Mouse (Mus musculus): Measurements from ENCODE around the gene D8Ertd738e. TPM values are rescaled to one million over a fixed set of nuclear protein-coding genes. Genes with fewer than 3 reads are reported as not detected.

Gene D8Ertd738e
- polyA plus RNA-seq, 1 experiment from 2014 or later: 388 TPM

- no peak for TF ChIP-seq CTCF (IDR thresholded peaks at IDR 0.05; ENCODE audit: low read depth)
- WGBS: 92% methylated on average over 5 of the region's 5 CpGs
- H3K36me3 ChIP-seq (ENCODE audit: insufficient read depth, low read length): peaks cover 15% of the 10 kb centered on the region; the same call in 1 of the 2 replicates
- no peaks in the 10 kb centered on the region for H3K9me3 ChIP-seq (replicated peaks; ENCODE audit: low read length)
- no peaks in the 10 kb centered on the region for H3K27me3 ChIP-seq (ENCODE audit: insufficient read depth, low read length)
- no peak overlapping the region for H3K4me2 ChIP-seq (ENCODE audit: low read length)
- peaks cover 47% of the 10 kb centered on the region for H3K4me1 ChIP-seq (replicated peaks; ENCODE audit: insufficient read depth, low read length)
- H3K9ac ChIP-seq (ENCODE audit: low read depth, low read length): no peak overlapping the region
- no peak overlapping the region for H3K27ac ChIP-seq
- no peak for DNase-seq (ENCODE audit: low spot score)
- ATAC-seq (replicated peaks; ENCODE audit: low FRiP score, low read depth): no peak
- no peak overlapping the region for H3K4me3 ChIP-seq (replicated peaks; ENCODE audit: low read depth, low read length)
These were observed 44.4 kb downstream of the D8Ertd738e start for GRCm38 (mm10) chr8:84205073-84205472.

- peak; percentile 4; the same call in 1 of the 2 replicates for ATAC-seq (replicated peaks; ENCODE audit: low FRiP score, low read depth)
- H3K4me1 ChIP-seq (replicated peaks; ENCODE audit: insufficient read depth, low read length): peaks cover 54% of the 10 kb centered on the region
These were observed 45.3 kb downstream of the D8Ertd738e start for GRCm38 (mm10) chr8:84203975-84204772.

GRCm38 (mm10) chr8:84202938-84203917 is 46.3 kb downstream of the D8Ertd738e start:
- no peak for TF ChIP-seq CTCF (IDR thresholded peaks at IDR 0.05; ENCODE audit: low read depth)
- Histone ChIP-seq H3K27me3 (ENCODE audit: insufficient read depth, low read length) (no peaks in the 10 kb centered on the region), H3K4me3 (replicated peaks; ENCODE audit: low read depth, low read length) (peak overlapping the region; percentile 66), H3K36me3 (ENCODE audit: insufficient read depth, low read length) (0 out of 2 replicates have a peak, but pooled peaks cover 8% of the 10 kb centered on the region), H3K27ac (peak overlapping the region; percentile 96), H3K4me2 (ENCODE audit: low read length) (peak overlapping the region; percentile 87), H3K4me1 (replicated peaks; ENCODE audit: insufficient read depth, low read length) (peaks cover 54% of the 10 kb centered on the region), H3K9me3 (replicated peaks; ENCODE audit: low read length) (no peaks in the 10 kb centered on the region), H3K9ac (ENCODE audit: low read depth, low read length) (peak overlapping the region; percentile 70)
- ATAC-seq (replicated peaks; ENCODE audit: low FRiP score, low read depth): peak; percentile 27
- 7% methylated on average over 32 of the region's 34 CpGs for WGBS
- peak; percentile 89 for DNase-seq (ENCODE audit: low spot score)

More at GRCm38 (mm10) chr8:84203975-84204772, 45.3 kb downstream of the D8Ertd738e start:
- Histone ChIP-seq H3K9ac (ENCODE audit: low read depth, low read length) (peak overlapping the region; percentile 70), H3K27me3 (ENCODE audit: insufficient read depth, low read length) (no peaks in the 10 kb centered on the region), H3K4me3 (replicated peaks; ENCODE audit: low read depth, low read length) (peak overlapping the region; percentile 66), H3K27ac (peak overlapping the region; percentile 96), H3K9me3 (replicated peaks; ENCODE audit: low read length) (no peaks in the 10 kb centered on the region), H3K36me3 (ENCODE audit: insufficient read depth, low read length) (0 out of 2 replicates have a peak, but pooled peaks cover 11% of the 10 kb centered on the region), H3K4me2 (ENCODE audit: low read length) (peak overlapping the region; percentile 87)
- WGBS: 41% methylated on average over 13 of the region's 13 CpGs
- peak; percentile 67 for TF ChIP-seq CTCF (IDR thresholded peaks at IDR 0.05; ENCODE audit: low read depth)
- DNase-seq (ENCODE audit: low spot score): peak; percentile 77

- no peak for DNase-seq (ENCODE audit: low spot score)
- H3K4me1 ChIP-seq (replicated peaks; ENCODE audit: insufficient read depth, low read length): peaks cover 53% of the 10 kb centered on the region
These were observed 47.1 kb downstream of the D8Ertd738e start for GRCm38 (mm10) chr8:84202466-84202865.

GRCm38 (mm10) chr8:84201545-84202245 is 47.8 kb downstream of the D8Ertd738e start:
- Histone ChIP-seq H3K36me3 (ENCODE audit: insufficient read depth, low read length) (0 out of 2 replicates have a peak, but pooled peaks cover 8% of the 10 kb centered on the region), H3K4me1 (replicated peaks; ENCODE audit: insufficient read depth, low read length) (peaks cover 46% of the 10 kb centered on the region), H3K9me3 (replicated peaks; ENCODE audit: low read length) (no peaks in the 10 kb centered on the region), H3K27ac (peak overlapping the region; percentile 96), H3K27me3 (ENCODE audit: insufficient read depth, low read length) (no peaks in the 10 kb centered on the region), H3K9ac (ENCODE audit: low read depth, low read length) (peak overlapping the region; percentile 80), H3K4me3 (replicated peaks; ENCODE audit: low read depth, low read length) (peak overlapping the region; percentile 66), H3K4me2 (ENCODE audit: low read length) (peak overlapping the region; percentile 87)
- DNase-seq (ENCODE audit: low spot score) (peak; percentile 58), ATAC-seq (replicated peaks; ENCODE audit: low FRiP score, low read depth) (no peak)
- 40% methylated on average over 15 of the region's 15 CpGs for WGBS
- no peak for TF ChIP-seq CTCF (IDR thresholded peaks at IDR 0.05; ENCODE audit: low read depth)

More at GRCm38 (mm10) chr8:84202466-84202865, 47.1 kb downstream of the D8Ertd738e start:
- no peaks in the 10 kb centered on the region for H3K27me3 ChIP-seq (ENCODE audit: insufficient read depth, low read length)
- H3K27ac ChIP-seq: peak overlapping the region; percentile 96
- TF ChIP-seq CTCF (IDR thresholded peaks at IDR 0.05; ENCODE audit: low read depth): no peak
- H3K4me2 ChIP-seq (ENCODE audit: low read length): peak overlapping the region; percentile 87
- H3K9me3 ChIP-seq (replicated peaks; ENCODE audit: low read length): no peaks in the 10 kb centered on the region
- H3K4me3 ChIP-seq (replicated peaks; ENCODE audit: low read depth, low read length): peak overlapping the region; percentile 66; the same call in 1 of the 2 replicates
- WGBS: 48% methylated on average over 9 of the region's 9 CpGs
- peak overlapping the region; percentile 70; the same call in 1 of the 2 replicates for H3K9ac ChIP-seq (ENCODE audit: low read depth, low read length)
- no peak for ATAC-seq (replicated peaks; ENCODE audit: low FRiP score, low read depth)
- H3K36me3 ChIP-seq (ENCODE audit: insufficient read depth, low read length): 0 out of 2 replicates have a peak, but pooled peaks cover 8% of the 10 kb centered on the region
